Mouse (Mus musculus) hematopoietic stem cell, adult 5-6 weeks (primary cell): ENCODE measurements around the gene Phlda1. TPM values are rescaled to one million over a fixed set of nuclear protein-coding genes. Genes with fewer than 3 reads are reported as not detected.
A peak's percentile ranks its signal among the peaks of the same experiment; 100 is the strongest.
"Not testable (repeated sequence)": the region's sequence is repeated elsewhere in the genome, so short reads cannot be mapped to it uniquely, and the experiment has no call there.

Source experiments
- ATAC-seq, 2 experiments: fragments of 125-278 bp in 1 of 2; replicated peaks in 1 of 2; 2 replicates each; pipeline ENCODE4 v1.8.0; 2016 to 2017; ENCODE audit warnings: inconsistent platforms in 2 of 2, mild to moderate bottlenecking in 2 of 2, moderate number of reproducible peaks in 2 of 2, low read depth in 1 of 2, moderate TSS enrichment in 1 of 2; ENCODE audit not compliant: low FRiP score in 2 of 2, poor library complexity in 2 of 2, severe bottlenecking in 2 of 2, insufficient read depth in 1 of 2, low TSS enrichment in 1 of 2
- total RNA-seq: library from RNA; stranded (forward); fragments of 172-1452, 232-1000 nt; gene quantifications from 2 replicates; pipeline ENCODE4 v1.2.3, GENCODE M21; 2017

The Phlda1 gene
- total RNA-seq, result 0.88 and 3.4 TPM in 2 replicates

DNA sequence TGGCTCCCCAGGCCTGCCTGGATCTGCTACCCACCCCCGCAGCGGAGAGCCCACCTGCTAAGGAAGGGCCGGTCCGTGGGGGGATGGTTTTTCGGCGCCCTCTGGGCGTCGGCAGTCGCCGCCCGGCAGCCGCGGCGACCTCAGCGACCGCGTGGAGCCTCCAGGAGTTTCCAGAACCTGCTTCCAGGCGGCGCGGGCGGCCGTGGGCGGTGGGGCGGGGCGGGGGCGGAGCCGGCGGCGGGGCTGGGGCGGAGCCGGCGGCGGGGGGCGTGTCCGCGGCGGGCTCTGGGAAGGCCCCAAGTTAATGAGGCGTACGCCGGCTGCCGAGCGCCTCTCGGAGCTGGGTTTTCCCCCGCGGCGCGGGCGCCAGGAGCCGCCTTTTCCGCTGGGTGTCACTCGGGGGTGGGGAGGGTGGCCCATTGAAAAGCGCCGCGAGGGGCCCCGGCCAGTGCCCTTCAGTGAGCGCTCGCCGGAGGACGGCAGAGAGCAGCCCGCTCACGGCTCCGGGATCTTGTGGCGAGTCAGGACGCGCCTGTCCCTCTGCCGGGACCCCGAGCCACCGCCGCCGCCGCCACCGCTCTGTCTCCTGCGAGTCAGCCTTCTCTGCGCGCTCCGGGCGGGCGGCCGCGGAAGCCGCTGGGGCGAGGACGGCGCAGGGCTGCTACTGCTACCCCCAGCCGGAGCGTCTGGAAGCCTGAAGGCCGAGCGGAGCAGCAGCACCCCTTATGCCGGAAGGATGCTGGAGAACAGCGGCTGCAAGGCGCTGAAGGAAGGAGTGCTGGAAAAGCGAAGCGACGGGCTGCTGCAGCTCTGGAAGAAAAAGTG is at the start of gene Phlda1:
Gene Phlda1 (plus strand): TSS at position 186 of the 825 bp plus-strand sequence.
- peak; percentile 61 to 74 for ATAC-seq

DNA sequence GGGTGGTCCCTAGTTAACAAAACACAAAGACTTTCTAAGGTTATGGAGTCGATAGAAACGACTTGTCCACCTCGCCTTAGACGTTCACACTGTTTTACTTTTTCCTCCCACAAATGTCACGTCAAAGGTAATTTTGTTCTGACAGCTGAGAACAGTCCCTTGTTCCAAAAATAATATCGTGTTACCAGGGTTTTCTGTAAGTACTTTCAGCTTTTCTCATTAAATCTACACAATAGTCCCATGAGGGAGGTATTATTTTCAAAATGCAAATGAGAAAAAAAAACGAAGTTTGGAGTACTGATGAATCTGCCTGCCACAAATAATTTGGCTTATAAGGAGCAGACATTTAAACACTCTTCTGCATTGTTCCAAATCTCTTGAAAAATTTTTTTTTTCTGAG is 48.0 kb upstream of the Phlda1 start:
- ATAC-seq, result no peak

DNA sequence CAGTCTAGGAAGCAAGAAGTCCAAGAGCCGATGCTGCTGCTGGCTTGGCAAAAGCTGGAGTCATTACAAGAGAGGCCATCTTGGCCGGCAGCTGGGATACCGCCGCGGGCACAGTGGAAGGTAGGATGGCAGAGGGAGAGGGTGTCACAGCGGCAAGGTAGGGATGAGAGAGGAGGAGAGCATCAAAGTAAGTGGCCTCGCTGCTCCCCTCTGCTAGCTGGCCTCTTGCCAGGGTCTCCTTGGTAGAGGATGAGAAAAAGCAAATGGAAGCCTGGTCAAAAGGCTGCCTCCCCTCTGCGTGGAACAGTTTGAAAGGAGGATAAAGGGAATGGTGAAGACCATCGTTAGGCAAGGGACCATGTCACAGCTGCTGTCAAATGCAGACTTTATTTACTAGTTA is 47.0 kb upstream of the Phlda1 start:
- no peak for ATAC-seq

DNA sequence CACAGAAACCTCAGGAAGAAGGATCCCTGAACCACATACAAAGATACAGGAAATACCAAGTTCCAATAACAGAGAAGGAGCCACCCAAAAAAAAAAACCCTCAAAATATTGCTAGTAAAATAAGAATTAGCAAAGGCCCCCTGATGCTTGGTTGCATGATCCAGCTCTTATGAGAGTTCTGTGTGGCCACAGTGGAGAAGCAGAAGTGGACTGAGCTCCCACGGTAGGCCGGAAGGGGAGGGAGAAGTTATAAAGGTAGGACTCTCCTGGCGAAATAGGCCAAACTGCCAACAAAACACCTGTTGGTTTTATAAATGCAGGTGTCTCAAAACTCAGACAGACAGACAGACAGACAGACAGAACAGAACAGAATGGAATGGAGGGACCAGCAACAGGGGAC is 46.2 kb upstream of the Phlda1 start:
- ATAC-seq, result 0 out of 4 replicates have a peak, but pooled peaks of 1 of the 2 experiments have one; percentile 27

DNA sequence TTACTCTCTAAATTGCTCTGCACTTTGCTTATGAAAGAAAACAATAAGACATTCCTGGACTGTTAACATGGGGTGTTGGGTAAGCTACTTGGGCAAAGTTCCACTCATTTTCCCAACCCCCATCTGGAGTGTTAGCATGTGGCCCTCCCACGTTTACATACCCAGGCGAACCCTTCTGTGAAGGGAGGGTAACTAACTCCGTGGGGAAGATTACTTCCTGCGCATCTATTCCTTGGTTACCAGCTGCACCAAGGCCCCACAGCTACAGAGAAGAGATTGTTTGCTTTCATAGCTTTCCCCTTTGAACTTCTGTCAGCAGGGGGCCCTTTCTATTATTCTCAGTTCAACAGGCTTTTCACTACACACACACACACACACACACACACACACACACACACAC is 45.7 kb upstream of the Phlda1 start:
- ATAC-seq, result no peak

DNA sequence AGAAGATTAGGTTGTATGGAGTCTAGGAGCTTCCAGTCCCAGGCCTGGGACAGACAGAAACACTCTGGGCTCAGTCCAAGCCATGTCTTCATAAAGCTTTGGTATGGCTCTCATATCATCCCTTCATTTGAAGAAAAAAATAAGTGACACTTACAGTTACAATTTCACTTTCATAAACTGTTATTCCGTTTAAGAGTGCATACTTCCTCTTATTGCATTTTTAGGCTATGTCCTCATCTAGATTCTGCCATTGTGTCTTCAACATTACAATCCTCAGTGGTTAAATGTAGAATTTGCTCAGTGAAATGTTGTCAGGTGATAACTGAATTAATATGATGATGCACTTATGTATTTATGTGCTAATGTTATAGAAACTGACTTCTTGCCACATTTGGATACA is 41.3 kb upstream of the Phlda1 start:
- peak; percentile 32 to 53; a peak in 2 of 4 replicates for ATAC-seq

DNA sequence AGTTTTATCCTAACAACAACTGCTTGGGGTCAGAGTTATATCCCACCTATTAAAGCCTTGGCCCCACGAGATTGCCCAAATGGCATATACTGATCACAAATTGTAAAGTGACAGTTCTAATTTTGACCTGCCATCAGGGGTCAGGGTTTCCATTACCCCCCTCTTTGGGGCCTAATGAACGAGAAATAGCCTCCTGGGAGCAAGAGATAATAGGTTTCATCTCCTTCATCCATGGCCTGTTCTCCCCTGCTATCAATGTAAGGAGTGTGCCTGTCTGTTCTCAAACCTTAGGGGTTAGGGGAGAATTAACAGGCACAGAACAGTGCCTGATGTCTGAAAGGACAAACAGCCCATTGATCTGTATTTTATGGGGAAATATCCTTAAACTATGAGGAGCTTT is 40.7 kb upstream of the Phlda1 start:
- no peak for ATAC-seq

DNA sequence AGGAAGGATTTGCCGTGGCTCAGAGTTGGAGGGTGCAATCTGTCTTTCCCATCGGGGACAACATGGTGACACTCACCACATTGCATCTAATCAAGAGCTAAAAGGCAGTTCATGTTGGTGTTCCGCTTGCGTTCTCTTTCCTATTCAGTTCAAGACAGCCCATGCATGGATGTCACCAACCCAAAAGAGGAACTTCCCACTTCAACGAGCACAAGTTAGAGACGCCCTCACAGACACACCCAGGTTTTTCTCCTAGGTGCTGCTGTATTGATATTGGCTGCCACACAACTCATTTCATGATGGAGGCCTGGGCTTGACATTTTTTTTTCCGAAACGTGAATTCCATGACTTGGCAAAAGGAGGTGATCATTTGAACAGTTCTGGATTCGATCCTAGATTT is 34.9 kb upstream of the Phlda1 start:
- peak; percentile 34; a peak in 2 of 4 replicates for ATAC-seq

DNA sequence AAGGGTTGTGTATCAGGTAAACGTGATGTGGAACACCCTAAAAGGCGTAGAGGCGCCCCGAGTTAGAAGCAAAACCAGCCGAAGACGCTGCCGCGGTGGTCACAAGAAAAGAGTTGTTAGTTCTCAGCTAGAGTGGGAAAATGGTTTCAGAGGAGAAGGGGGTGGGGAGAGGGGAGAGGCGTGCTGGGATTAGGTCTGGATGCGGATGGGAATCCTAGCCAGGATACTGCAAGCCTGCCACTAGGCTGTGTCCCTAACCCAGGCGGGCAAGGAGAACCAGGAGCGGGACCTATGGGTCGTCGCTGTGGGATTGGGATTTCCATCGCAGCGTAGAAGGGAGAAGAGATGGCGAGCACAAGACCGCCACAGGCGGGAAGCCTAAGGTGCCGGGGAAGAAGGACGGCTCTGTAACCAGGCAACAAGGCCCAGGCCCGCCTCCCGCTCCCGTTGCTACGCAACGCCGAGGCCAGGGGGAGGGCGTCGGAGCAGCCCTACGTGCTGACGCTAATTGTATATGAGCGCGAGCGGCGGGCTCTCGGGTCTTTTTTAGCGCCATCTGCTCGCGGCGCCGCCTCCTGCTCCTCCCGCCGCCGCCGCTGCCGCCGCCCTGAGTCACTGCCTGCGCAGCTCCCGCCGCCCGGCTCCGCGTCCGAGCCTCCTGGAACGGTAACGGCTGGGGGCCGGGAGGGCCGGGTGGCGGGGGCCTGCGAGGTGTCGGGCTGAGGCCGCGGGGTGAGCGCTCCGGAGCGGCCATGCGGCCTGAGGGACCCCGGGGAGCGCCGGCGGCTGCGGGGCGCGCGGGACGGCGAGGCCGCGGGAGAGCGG is 33.2 kb upstream of the Phlda1 start, which contains the start of gene Nap1l1:
Gene Nap1l1 (plus strand): TSS at position 538 of the 825 bp plus-strand sequence.
- ATAC-seq, result peak; percentile 97 to 99

DNA sequence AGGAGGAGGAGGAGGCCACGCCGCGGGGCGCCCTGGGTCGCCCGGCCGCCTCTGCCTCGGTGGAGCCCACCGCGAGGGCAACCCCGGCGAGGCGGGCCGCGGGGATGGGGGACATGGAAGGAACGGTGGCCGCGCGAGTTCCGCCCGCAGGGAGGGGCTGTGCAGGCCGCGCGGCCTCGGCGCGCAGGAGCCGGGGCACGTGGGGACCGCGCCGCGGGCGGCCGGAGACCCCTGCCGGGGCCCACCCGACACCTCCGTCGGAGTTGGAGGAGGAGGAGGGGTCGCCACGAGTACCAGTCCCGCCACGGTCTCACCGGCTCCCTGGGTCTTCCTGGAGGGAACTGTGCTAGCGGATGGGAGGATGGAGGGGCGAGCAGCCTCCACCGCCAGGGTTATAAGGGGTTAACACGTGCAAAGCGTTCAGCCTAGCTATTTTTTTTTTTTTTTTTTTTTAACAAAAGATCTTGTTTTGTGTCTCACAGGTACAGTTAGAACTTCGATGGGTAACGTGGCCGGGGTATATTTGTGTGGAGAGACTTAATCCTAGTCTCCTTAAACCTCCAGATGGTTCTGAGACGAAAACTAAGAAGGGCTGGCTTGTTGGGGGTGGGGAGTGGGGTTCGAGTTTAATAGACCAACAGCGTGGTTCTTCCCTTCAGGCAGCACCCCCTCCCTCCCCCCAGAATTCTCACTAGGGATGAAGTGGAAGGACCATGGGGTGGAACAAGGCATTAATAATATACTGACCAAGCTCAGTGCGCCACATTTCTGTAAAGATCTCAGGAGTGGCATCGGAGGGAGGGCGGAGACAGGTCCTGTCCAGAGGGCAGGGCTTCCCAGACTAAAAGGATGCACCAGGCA is 32.3 kb upstream of the Phlda1 start:
- peak in 1 of 2 experiments; percentile 13; a peak in 1 of 4 replicates for ATAC-seq

DNA sequence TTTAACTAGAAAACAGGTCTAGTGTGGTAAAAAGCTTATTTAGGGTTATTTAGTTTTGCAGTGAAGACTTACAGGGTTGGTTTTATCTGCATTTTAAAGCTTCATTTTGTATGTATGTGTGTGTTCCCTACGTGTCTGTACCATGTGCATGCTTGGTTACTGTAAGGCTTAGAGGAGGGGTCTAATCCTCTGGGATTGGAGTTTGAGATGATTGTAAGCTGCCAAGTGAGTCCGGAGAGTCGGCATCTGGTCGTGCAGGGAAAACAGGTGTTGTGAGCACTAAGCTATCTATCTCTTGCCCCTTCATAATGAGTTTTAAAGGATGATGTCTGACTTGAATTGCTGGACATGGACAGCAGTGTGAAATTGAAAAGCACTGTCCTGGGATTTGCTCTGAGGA is 29.8 kb upstream of the Phlda1 start:
- ATAC-seq, result no peak

DNA sequence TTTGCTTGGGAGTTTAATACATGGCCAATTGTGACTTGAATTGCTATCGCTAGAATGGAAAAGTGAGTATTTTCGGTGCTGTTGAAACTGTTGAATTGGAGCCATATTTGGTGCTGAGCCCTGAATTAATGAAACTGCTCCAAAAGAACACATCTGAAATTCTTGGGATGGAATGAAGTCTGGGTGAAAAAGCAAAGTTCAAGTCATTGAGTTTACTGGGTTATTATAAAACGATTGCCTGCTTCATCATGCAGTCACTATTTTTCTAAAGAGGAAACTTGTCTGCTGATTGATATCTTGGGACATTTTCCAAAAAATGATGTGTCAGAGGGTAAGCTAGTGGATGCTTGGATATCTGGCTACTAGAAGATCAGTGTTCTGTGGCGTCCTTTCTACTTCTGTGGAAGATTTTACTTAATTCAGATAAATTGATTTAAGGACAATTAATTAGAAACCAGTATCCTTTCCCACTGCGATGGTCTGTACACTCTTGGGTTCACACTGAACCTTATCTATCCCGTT is 29.0 kb upstream of the Phlda1 start:
- ATAC-seq, result no peak

DNA sequence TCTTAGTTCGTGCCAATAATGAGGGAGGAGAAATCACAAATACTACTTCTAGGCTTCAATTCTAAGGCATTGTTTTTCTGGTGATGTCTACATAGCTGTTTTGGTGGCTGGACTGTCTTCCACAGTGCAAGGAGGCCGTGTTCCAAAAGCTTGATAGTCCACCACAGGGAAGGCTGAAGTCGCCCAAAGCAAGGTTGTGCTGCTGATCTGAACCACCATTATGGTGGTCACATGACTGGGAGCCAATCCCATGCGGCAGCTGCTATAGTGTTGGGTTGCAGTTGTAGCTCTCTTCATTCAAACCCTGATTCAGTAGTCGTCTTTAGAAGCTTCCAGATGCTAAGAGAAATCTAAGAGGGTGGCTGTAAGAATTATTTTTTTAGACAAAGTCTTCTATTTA is 26.5 kb upstream of the Phlda1 start:
- ATAC-seq, result no peak

DNA sequence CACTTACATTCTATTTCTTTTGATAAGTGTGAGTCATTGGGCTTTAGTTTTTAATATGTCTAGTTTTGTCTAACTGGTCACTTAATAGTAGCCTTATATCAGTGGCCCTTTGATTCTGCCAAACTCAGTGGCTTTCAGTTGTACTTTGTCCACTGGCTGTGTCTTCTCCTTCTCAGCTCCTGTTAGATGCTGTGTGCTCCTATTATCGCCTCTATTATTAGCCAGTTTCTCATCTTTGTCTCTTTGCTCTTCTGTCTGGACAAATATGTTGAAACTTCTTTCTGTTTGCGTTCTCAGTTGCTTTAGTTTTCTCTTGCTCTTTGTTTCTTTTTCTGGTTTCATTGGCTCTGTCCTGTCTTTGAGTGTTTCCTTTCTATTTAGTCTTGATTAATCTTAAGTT is 23.4 kb upstream of the Phlda1 start:
- ATAC-seq, result no peak

DNA sequence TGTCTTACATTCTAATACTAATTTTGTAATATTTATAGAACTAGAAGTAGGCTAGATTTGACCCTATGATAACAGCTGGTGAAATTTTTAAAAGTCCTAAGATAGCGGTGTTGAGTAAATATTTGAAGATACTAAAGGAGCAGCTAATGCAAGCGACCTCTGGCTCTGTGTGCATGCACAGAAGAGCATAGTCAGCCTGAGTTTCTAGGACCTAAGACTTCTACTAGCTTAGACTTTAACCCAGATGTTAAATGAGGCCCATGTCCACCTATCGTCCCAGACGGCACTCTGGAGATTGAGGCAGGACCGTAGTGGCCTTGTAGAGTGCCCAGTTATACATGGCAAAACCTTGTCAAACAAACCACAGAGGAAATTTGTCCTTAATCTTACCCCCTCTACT is 22.0 kb upstream of the Phlda1 start:
- ATAC-seq, result no peak

DNA sequence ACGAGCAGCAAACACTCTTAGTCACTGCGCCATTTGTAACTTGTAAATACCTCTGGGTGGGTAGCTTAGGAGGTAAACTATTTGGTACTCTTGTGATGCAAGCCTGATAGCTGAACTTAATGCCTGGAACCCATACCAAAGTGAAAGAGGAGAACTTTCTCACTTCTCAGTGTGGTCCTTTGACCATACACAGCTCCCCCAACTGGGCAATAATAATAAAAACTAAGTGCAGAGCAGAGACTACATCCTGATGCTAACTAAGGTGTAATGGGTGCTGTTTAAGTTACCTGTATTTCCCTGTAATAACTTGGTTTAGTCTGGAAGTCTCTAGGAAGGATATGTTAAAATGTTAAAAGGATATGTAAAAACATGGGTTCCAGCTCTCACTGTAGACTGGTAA is 17.3 kb upstream of the Phlda1 start:
- 0 out of 4 replicates have a peak, but pooled peaks of 1 of the 2 experiments have one; percentile 42 for ATAC-seq

DNA sequence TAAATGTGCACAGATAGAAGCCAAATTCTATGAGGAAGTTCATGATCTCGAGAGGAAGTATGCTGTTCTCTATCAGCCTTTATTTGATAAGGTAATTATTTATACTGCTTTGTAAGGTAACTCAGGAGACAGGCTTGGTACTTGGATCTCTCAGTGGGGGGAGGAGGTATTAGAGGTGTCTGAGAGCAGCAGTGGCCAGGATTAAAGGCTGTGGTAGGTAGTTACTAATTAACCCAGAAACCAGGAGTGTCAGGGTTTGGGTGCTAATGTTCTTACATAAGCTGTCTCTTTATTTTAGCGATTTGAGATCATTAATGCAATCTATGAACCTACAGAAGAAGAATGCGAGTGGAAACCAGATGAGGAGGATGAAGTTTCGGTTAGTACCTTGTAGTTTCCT is 16.0 kb upstream of the Phlda1 start:
- ATAC-seq, result not testable (repeated sequence)
